Mouse (Mus musculus): ENCODE data around the gene Zdhhc12. TPM values are rescaled to one million over a fixed set of nuclear protein-coding genes. Genes with fewer than 3 reads are reported as not detected.
"Not testable (repeated sequence)": the region's sequence is repeated elsewhere in the genome, so short reads cannot be mapped to it uniquely, and the experiment has no call there.

Zdhhc12 gene
- total RNA-seq (2015) (20.3 and 24.6 TPM in 2 replicates), total RNA-seq (2017) (8.2 and 10.7 TPM in 2 replicates)

DNA sequence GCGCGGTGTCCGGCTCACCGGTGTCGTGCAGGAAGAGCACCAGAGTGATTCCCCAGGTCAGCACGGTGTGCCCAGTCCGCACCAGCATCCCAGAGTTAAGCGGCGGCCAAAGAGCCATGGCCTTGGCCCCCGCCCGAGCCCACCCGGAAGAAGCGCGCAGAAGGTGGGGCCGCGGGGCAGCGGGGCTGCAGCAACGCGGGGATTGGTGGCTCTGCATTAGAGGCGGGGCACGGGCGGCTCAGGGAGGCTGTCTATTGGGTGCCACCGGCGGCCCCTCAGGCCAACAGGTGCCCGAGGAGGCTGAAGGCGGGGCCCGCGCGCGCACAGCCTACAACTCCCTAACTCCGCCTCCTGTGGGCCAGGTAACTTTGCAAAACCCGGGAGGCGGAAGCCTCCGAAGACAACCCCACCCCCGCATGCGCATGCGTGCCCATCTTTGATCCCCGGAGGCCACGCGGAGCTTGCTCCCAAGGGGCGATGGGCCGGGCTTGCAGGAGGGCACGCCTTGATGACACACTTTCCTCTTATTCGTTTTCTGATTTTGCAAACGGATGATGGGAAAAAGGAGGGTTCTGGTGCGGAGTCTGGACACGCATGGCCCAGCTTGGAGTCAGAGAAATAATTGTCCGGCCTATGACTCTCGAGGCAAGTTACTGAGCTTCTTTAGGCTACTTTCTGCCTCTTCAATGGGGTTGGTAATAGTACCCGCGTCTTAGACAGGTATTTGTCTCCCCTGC is at the start of gene Zdhhc12:
Zdhhc12 (minus strand) TSS at position 178 of the 737 bp plus-strand sequence.
- ATAC-seq (ENCODE audit: poor library complexity, severe bottlenecking), result peak; percentile 97

- ATAC-seq (ENCODE audit: poor library complexity, severe bottlenecking), result not testable (repeated sequence)
Measured at GRCm38 (mm10) chr2:30140021-30140420, 46.6 kb upstream of the Zdhhc12 start.

DNA sequence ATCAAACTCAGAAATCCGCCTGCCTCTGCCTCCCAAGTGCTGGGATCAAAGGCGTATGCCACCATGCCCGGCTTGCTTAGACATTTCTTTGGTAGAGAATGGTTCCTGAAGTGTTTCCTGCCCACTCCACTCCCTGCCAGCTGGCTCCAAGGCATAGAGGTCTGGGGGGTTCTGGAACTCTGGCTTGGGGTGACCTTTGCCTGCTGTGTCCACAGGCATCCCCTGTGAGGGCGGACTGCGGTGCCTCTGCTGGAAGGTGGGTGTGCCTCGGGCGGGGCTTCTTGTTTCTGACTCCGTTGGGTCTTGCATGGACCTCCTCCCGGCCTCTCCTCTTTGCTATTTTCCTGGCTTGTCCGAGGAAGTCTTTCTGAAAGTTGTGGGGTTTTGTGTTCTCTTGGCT is 43.0 kb upstream of the Zdhhc12 start:
- no peak for ATAC-seq (ENCODE audit: poor library complexity, severe bottlenecking)

- ATAC-seq (ENCODE audit: poor library complexity, severe bottlenecking), result no peak
Measured at GRCm38 (mm10) chr2:30134928-30135620, 41.6 kb upstream of the Zdhhc12 start.

DNA sequence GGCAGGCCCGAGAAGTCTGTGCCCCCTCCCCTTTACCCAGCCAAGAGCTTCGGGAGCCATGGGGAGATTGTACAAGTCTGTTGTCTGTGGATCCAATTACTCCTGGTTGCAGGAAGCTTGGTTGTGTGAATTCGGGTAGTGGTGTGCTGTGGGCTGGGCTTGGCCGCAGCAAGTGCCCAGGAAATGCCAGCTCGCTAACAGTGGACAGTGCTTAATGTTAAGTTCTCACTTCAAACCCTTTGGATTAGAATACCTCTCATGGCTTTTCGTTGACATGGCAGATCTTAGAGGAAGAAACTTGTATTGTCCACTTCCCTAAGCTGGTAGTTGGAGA is 40.9 kb upstream of the Zdhhc12 start:
- ATAC-seq (ENCODE audit: poor library complexity, severe bottlenecking), result no peak

- ATAC-seq (ENCODE audit: poor library complexity, severe bottlenecking), result peak; percentile 95
Measured at GRCm38 (mm10) chr2:30133613-30134377, 40.3 kb upstream of the Zdhhc12 start, which contains the start of gene Tbc1d13. TSS of gene Tbc1d13 (plus strand) at chr2:30133746.

- ATAC-seq (ENCODE audit: poor library complexity, severe bottlenecking), result peak; percentile 39
Measured at GRCm38 (mm10) chr2:30132801-30133612, 39.6 kb upstream of the Zdhhc12 start.

GRCm38 (mm10) chr2:30131240-30131639 is 37.8 kb upstream of the Zdhhc12 start:
- not testable (repeated sequence) for ATAC-seq (ENCODE audit: poor library complexity, severe bottlenecking)

- no peak for ATAC-seq (ENCODE audit: poor library complexity, severe bottlenecking)
Measured at GRCm38 (mm10) chr2:30130156-30130555, 36.7 kb upstream of the Zdhhc12 start.

DNA sequence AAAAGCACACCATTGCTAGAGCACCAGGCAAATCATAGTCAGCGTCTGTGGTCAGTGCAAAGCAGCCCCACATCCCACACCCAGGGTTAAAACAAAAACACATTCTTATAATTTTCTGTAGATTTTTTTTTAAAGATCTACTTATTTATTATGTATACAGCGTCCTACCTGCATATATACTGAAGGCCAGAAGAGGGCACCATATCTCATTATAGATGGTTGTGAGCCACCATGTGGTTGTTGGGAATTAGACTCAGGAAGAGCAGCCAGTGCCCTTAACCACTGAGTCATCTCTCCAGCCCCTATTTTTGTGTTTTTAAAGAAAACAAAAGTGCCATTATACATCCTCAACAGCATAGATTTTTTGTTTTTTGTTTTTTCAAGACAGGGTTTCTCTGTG is 35.3 kb upstream of the Zdhhc12 start:
- no peak for ATAC-seq (ENCODE audit: poor library complexity, severe bottlenecking)

DNA sequence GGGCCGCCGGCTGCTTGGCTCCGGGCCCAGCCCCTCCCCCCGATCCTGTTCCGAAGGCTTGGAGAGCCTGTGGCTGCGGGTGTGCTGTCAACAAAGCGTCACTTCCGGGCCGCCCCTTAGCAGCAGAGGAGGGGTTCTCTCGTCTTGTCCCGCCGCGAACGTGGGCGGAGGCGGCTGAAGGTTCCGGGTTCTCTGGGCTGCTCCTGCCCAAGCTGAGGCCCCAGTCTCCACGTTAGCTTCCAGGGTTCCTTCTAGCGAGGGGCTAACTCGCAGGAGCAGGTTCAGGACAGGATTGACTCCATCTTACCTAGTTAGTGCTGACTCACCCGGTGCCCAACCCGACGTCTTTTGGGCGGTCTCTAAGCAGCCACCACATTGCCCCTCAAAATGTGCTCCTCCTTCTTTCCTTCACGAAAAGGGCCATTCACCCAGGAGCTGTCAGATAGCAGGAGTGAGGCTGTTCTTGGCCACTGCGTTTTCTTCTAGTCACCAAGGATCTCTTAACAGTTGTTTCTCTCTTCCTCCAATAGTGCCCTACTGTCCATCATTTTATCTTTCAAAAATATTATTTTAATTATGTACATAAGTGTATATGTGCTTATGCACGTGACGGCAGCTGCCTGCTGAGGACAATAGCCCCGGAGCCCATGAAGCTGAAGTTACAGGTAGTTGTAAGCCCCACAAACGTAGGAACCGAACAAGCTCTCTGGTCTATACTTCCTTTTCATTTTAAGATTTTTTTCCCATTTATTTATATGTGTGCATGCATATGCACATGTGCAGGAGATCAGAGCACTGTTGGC is 31.2 kb upstream of the Zdhhc12 start, which contains the start of gene Zer1:
Zer1 (minus strand) TSS at position 114 of the 803 bp plus-strand sequence.
- ATAC-seq (ENCODE audit: poor library complexity, severe bottlenecking), result peak; percentile 97

DNA sequence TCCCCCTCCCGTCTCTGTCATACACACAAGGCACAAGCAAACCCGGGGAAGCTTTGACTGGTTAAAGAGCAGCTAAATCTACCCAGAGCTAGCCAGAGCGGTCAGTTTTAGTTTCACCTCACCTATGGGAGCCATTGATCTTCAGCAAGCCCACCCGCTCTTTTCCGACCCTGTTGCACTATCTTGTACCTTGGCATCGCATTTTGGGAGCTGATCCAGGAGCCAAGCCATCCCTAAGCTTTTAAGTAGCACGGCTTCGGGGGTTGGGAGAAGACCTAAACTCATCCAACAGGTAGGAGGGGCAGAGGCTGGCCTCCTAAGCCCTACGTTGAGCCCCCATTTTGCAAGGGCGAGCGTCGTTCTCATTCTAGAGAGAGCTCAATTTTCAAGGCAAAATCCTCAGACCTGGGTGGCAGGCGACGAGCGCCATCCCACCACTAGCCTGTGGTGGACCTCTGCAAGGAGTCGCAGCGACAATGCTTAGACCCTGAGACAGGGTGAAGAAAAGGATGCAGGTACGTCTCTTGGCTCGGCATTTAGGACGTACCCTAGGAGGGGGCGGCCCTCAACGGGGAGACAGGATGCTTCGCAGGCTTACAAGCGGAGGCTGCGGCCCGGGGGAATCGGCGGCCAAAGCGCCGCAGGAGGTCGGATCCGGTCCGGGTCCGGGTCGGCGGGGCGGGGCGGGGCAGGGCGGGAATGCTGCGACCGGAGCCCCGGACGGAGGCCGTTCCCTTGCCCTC is 30.5 kb upstream of the Zdhhc12 start:
- peak; percentile 13; the same call in 1 of the 2 replicates for ATAC-seq (ENCODE audit: poor library complexity, severe bottlenecking)

GRCm38 (mm10) chr2:30122766-30123165 is 29.3 kb upstream of the Zdhhc12 start:
- ATAC-seq (ENCODE audit: poor library complexity, severe bottlenecking), result no peak

DNA sequence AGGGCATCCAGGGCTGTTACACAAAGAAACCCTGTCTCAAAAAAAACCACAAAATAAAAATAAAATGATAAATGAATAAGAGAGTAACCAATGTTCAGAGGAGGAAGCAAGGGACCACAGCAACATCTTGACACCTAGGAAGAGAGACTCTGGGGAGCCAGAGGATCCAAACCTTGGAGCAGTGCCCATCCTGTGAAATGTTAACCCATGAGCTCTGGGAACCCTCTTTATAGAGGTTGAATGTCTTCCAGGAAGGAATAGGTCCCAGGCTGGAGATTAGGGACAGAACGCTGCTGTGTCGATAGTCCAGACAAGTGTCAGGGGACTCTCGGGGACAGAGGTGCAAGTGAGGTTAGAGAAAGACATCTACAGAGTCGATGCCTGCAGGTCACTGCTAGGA is 26.8 kb upstream of the Zdhhc12 start:
- ATAC-seq (ENCODE audit: poor library complexity, severe bottlenecking), result no peak

GRCm38 (mm10) chr2:30119641-30120051 is 26.2 kb upstream of the Zdhhc12 start:
- no peak for ATAC-seq (ENCODE audit: poor library complexity, severe bottlenecking)

GRCm38 (mm10) chr2:30112564-30112963 is 19.1 kb upstream of the Zdhhc12 start:
- peak; percentile 33; the same call in 1 of the 2 replicates for ATAC-seq (ENCODE audit: poor library complexity, severe bottlenecking)

- no peak for ATAC-seq (ENCODE audit: poor library complexity, severe bottlenecking)
Measured at GRCm38 (mm10) chr2:30111500-30111899, 18.1 kb upstream of the Zdhhc12 start.

DNA sequence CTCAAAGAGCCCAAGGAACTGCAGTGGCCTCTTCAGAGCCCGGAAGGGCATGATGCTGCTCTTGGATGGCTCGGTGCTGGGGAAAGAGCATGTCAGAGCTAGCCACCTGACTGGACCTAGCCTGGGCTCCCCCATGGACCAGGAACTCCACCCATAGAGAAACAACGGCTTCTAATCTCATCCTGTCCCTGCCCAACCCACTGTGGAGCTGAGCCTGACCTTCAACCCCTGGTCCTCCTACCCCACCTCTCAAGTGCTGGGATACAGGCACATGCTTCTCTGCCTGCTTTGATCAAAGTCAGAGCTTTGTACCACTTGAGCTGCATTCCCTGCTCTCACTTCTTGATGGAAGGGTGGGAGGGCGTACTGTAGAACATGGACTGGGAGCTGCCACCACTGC is 14.8 kb upstream of the Zdhhc12 start:
- no peak for ATAC-seq (ENCODE audit: poor library complexity, severe bottlenecking)

- no peak for ATAC-seq (ENCODE audit: poor library complexity, severe bottlenecking)
Measured at GRCm38 (mm10) chr2:30107646-30108045, 14.2 kb upstream of the Zdhhc12 start.

Data from megakaryocyte, adult 5-6 weeks (primary cell).